Mouse (Mus musculus) MEL (cell line): ENCODE data around the gene Mbd6. TPM values are rescaled to one million over a fixed set of nuclear protein-coding genes. Genes with fewer than 3 reads are reported as not detected.

Experiments
- DNase-seq: peaks from one replicate; pipeline ENCODE4 v3.0.0; 2011; ENCODE audit warnings: low read depth, low spot score
- H3K27ac ChIP-seq: 2 replicates; pipeline ENCODE4 v1.5.1; 2012; ENCODE audit warnings: low read depth, mild to moderate bottlenecking, control low read depth, low read length, moderate library complexity; ENCODE audit not compliant: control insufficient read depth
- H3K27me3 ChIP-seq, 2 experiments: fragments of 150-350 bp in 1 of 2; sonication (generic) in 1 of 2; 2 replicates each; pipeline ENCODE4 v1.6.1; 2012; ENCODE audit warnings: low read length in 2 of 2, mild to moderate bottlenecking in 2 of 2, improper control_type of control experiment in 1 of 2, moderate library complexity in 1 of 2; ENCODE audit not compliant: insufficient read depth in 2 of 2, control insufficient read depth in 1 of 2
- H3K36me3 ChIP-seq, 2 experiments: 2 replicates each; pipeline ENCODE4 v1.6.1; 2012 to 2014; ENCODE audit warnings: low read length in 2 of 2, improper control_type of control experiment in 1 of 2, inconsistent platforms in 1 of 2, mild to moderate bottlenecking in 1 of 2; ENCODE audit not compliant: insufficient read depth in 2 of 2, control insufficient read depth in 1 of 2
- H3K4me1 ChIP-seq, 2 experiments: fragments of 150-350 bp in 1 of 2; sonication (generic) in 1 of 2; 2 replicates each; pipeline ENCODE4 v1.6.1; 2012; ENCODE audit warnings: low read length in 2 of 2, improper control_type of control experiment in 1 of 2, mild to moderate bottlenecking in 1 of 2; ENCODE audit not compliant: insufficient read depth in 2 of 2, control insufficient read depth in 1 of 2
- H3K4me3 ChIP-seq, 2 experiments: fragments of 150-350 bp in 1 of 2; sonication (generic) in 1 of 2; 2 replicates each; pipeline ENCODE4 v1.5.1; 2012; ENCODE audit warnings: low read depth in 2 of 2, low read length in 2 of 2, mild to moderate bottlenecking in 2 of 2, moderate library complexity in 2 of 2, control low read depth in 1 of 2, improper control_type of control experiment in 1 of 2; ENCODE audit not compliant: control insufficient read depth in 1 of 2, insufficient read depth in 1 of 2
- H3K79me2 ChIP-seq: 2 replicates; pipeline ENCODE4 v1.6.1; 2012; ENCODE audit warnings: mild to moderate bottlenecking, low read length, moderate library complexity; ENCODE audit not compliant: control insufficient read depth, poor library complexity, insufficient read depth
- H3K9ac ChIP-seq: 2 replicates; pipeline ENCODE4 v1.6.1; 2012; ENCODE audit warnings: low read depth, mild to moderate bottlenecking, control low read depth, low read length, moderate library complexity; ENCODE audit not compliant: control insufficient read depth, poor library complexity, severe bottlenecking
- H3K9me3 ChIP-seq: fragments of 150-350 bp; sonication (generic); replicated peaks from 2 replicates; pipeline ENCODE4 v1.6.1; 2012; ENCODE audit warnings: mild to moderate bottlenecking, low read length, improper control_type of control experiment, moderate library complexity; ENCODE audit not compliant: insufficient read depth
- BHLHE40 ChIP-seq: IDR thresholded peaks from 2 replicates; pipeline ENCODE4 v1.6.1; 2012; ENCODE audit warnings: low read depth, mild to moderate bottlenecking, inconsistent platforms, low read length, improper control_type of control experiment, borderline replicate concordance
- CHD1 ChIP-seq: IDR thresholded peaks from 2 replicates; pipeline ENCODE4 v1.6.1; 2012; ENCODE audit warnings: low read depth, mild to moderate bottlenecking, inconsistent platforms, low read length, improper control_type of control experiment
- CHD2 ChIP-seq: IDR thresholded peaks from 2 replicates; pipeline ENCODE4 v1.6.1; 2011; ENCODE audit warnings: low read length, improper control_type of control experiment
- CTCF ChIP-seq, 3 experiments: IDR thresholded peaks in 2 of 3; conservative IDR thresholded peaks in 1 of 3; 2 replicates each; pipeline ENCODE4 v1.5.1; 2011 to 2012; ENCODE audit warnings: low read length in 3 of 3, low read depth in 2 of 3, mild to moderate bottlenecking in 2 of 3, improper control_type of control experiment in 1 of 3, inconsistent platforms in 1 of 3, mixed read lengths in 1 of 3, moderate library complexity in 1 of 3; ENCODE audit not compliant: control insufficient read depth in 1 of 3, insufficient read depth in 1 of 3, poor library complexity in 1 of 3, severe bottlenecking in 1 of 3
- ELF1 ChIP-seq: IDR thresholded peaks from 2 replicates; pipeline ENCODE4 v1.6.1; 2014; ENCODE audit warnings: low read depth, mild to moderate bottlenecking, inconsistent platforms, low read length, improper control_type of control experiment, moderate library complexity
- EP300 ChIP-seq, 2 experiments: IDR thresholded peaks; 2 replicates each; pipeline ENCODE4 v1.6.1; 2011; ENCODE audit warnings: improper control_type of control experiment in 2 of 2, low read length in 2 of 2, low read depth in 1 of 2, mild to moderate bottlenecking in 1 of 2
- ETS1 ChIP-seq: IDR thresholded peaks from 2 replicates; pipeline ENCODE4 v1.6.1; 2012; ENCODE audit warnings: low read depth, mild to moderate bottlenecking, inconsistent platforms, low read length, improper control_type of control experiment, moderate library complexity
- GATA1 ChIP-seq: IDR thresholded peaks from 2 replicates; pipeline ENCODE4 v1.6.1; 2011; ENCODE audit warnings: low read depth, low read length, improper control_type of control experiment
- KAT2A ChIP-seq: conservative IDR thresholded peaks from 2 replicates; pipeline ENCODE4 v1.6.1; 2012; ENCODE audit warnings: low read depth, low read length, improper control_type of control experiment, inconsistent platforms
- MAX ChIP-seq: IDR thresholded peaks from 2 replicates; pipeline ENCODE4 v1.6.1; 2011; ENCODE audit warnings: low read length, improper control_type of control experiment
- MAZ ChIP-seq: IDR thresholded peaks from 2 replicates; pipeline ENCODE4 v1.6.1; 2012; ENCODE audit warnings: low read depth, mild to moderate bottlenecking, inconsistent platforms, low read length, improper control_type of control experiment
- MEF2A ChIP-seq: IDR thresholded peaks from 2 replicates; pipeline ENCODE4 v1.6.1; 2014; ENCODE audit warnings: low read depth, mild to moderate bottlenecking, inconsistent platforms, low read length, improper control_type of control experiment; ENCODE audit not compliant: poor library complexity, insufficient replicate concordance, severe bottlenecking; ENCODE audit errors: extremely low read depth
- MXI1 ChIP-seq: IDR thresholded peaks from 2 replicates; pipeline ENCODE4 v1.6.1; 2011; ENCODE audit warnings: mild to moderate bottlenecking, low read depth, low read length, improper control_type of control experiment
- MYB ChIP-seq: IDR thresholded peaks from 2 replicates; pipeline ENCODE4 v1.6.1; 2011; ENCODE audit warnings: mild to moderate bottlenecking, low read depth, low read length, improper control_type of control experiment
- MYC ChIP-seq: IDR thresholded peaks from 2 replicates; pipeline ENCODE4 v1.6.1; 2011; ENCODE audit warnings: low read depth, mild to moderate bottlenecking, low read length, improper control_type of control experiment, moderate library complexity
- NELFE ChIP-seq: IDR thresholded peaks from 2 replicates; pipeline ENCODE4 v1.6.1; 2011; ENCODE audit warnings: low read depth, low read length, improper control_type of control experiment
- NRF1 ChIP-seq: IDR thresholded peaks from 2 replicates; pipeline ENCODE4 v1.6.1; 2014; ENCODE audit warnings: low read depth, mild to moderate bottlenecking, inconsistent platforms, low read length, improper control_type of control experiment, moderate library complexity; ENCODE audit not compliant: poor library complexity, insufficient read depth, severe bottlenecking
- POLR2A ChIP-seq, 2 experiments: IDR thresholded peaks; 2 replicates each; pipeline ENCODE4 v1.6.1; 2011 to 2012; ENCODE audit warnings: low read length in 2 of 2, mild to moderate bottlenecking in 2 of 2, control low read depth in 1 of 2, improper control_type of control experiment in 1 of 2, low read depth in 1 of 2, moderate library complexity in 1 of 2; ENCODE audit not compliant: control insufficient read depth in 1 of 2, insufficient read depth in 1 of 2, poor library complexity in 1 of 2
- POLR2AphosphoS2 ChIP-seq: IDR thresholded peaks from 2 replicates; pipeline ENCODE4 v1.6.1; 2011; ENCODE audit warnings: low read length, improper control_type of control experiment
- POLR2AphosphoS5 ChIP-seq: IDR thresholded peaks from 2 replicates; pipeline ENCODE4 v1.6.1; 2012; ENCODE audit warnings: low read depth, borderline replicate concordance, mild to moderate bottlenecking, inconsistent platforms, low read length, moderate library complexity, mixed read lengths
- RAD21 ChIP-seq: IDR thresholded peaks from 2 replicates; pipeline ENCODE4 v1.6.1; 2011; ENCODE audit warnings: mild to moderate bottlenecking, low read depth, low read length, improper control_type of control experiment
- RCOR1 ChIP-seq: IDR thresholded peaks from 2 replicates; pipeline ENCODE4 v1.6.1; 2012; ENCODE audit warnings: low read depth, mild to moderate bottlenecking, inconsistent platforms, low read length, improper control_type of control experiment
- SIN3A ChIP-seq: IDR thresholded peaks from 2 replicates; pipeline ENCODE4 v1.6.1; 2012; ENCODE audit warnings: low read length, improper control_type of control experiment, inconsistent platforms
- SMC3 ChIP-seq: IDR thresholded peaks from 2 replicates; pipeline ENCODE4 v1.6.1; 2011; ENCODE audit warnings: low read depth, low read length, improper control_type of control experiment
- TAL1 ChIP-seq: IDR thresholded peaks from 2 replicates; pipeline ENCODE4 v1.6.1; 2012; ENCODE audit warnings: mild to moderate bottlenecking, inconsistent platforms, low read length, moderate library complexity, mixed read lengths
- TBP ChIP-seq: IDR thresholded peaks from 2 replicates; pipeline ENCODE4 v1.8.0; 2011; ENCODE audit warnings: low read depth, low read length, improper control_type of control experiment
- TCF12 ChIP-seq: IDR thresholded peaks from 2 replicates; pipeline ENCODE4 v1.6.1; 2014; ENCODE audit warnings: low read depth, mild to moderate bottlenecking, inconsistent platforms, low read length, improper control_type of control experiment, moderate library complexity
- UBTF ChIP-seq: IDR thresholded peaks from 2 replicates; pipeline ENCODE4 v1.6.1; 2012; ENCODE audit warnings: low read depth, mild to moderate bottlenecking, inconsistent platforms, low read length, improper control_type of control experiment, moderate library complexity, borderline replicate concordance; ENCODE audit not compliant: insufficient read depth
- USF1 ChIP-seq: IDR thresholded peaks from 2 replicates; pipeline ENCODE4 v1.6.1; 2014; ENCODE audit warnings: low read depth, mild to moderate bottlenecking, inconsistent platforms, low read length, improper control_type of control experiment, moderate library complexity
- ZC3H11A ChIP-seq: IDR thresholded peaks from 2 replicates; pipeline ENCODE4 v1.6.1; 2012; ENCODE audit warnings: low read depth, mild to moderate bottlenecking, inconsistent platforms, low read length, improper control_type of control experiment
- ZKSCAN1 ChIP-seq: IDR thresholded peaks from 2 replicates; pipeline ENCODE4 v1.6.1; 2012; ENCODE audit warnings: low read depth, mild to moderate bottlenecking, inconsistent platforms, low read length, improper control_type of control experiment, moderate library complexity
- ZMIZ1 ChIP-seq: IDR thresholded peaks from 2 replicates; pipeline ENCODE4 v1.6.1; 2012; ENCODE audit warnings: low read depth, mild to moderate bottlenecking, inconsistent platforms, low read length, improper control_type of control experiment, moderate library complexity
- ZNF384 ChIP-seq: IDR thresholded peaks from 2 replicates; pipeline ENCODE4 v1.6.1; 2012; ENCODE audit warnings: low read depth, mild to moderate bottlenecking, inconsistent platforms, low read length, improper control_type of control experiment
- polyA plus RNA-seq, 2 experiments: library from polyadenylated mRNA; stranded (reverse) in 1 of 2; unstranded in 1 of 2; fragments of >175 nt in 1 of 2; fragments of >200 nt in 1 of 2; gene quantifications; 2 replicates each; pipeline versions ENCODE4 v1.2.1 to v1.2.4; 2012; ENCODE audit warnings: low replicate concordance in 2 of 2, low read depth in 1 of 2; ENCODE audit not compliant: insufficient read length in 2 of 2, insufficient read depth in 1 of 2, missing spikeins in 1 of 2
- total RNA-seq: library from RNA; depleted of rRNA; stranded (reverse); fragments of 300-350 nt; gene quantifications from 2 replicates; pipeline ENCODE4 v1.2.3, GENCODE M21; 2012

Gene Mbd6
- total and polyA plus RNA-seq, 3 experiments, result 4.2 to 44.8 TPM; not detected in 1

- no peak for TF ChIP-seq CHD2
Measured at GRCm38 (mm10) chr10:127312356-127312676, 23.5 kb upstream of the Mbd6 start (continued).

DNA sequence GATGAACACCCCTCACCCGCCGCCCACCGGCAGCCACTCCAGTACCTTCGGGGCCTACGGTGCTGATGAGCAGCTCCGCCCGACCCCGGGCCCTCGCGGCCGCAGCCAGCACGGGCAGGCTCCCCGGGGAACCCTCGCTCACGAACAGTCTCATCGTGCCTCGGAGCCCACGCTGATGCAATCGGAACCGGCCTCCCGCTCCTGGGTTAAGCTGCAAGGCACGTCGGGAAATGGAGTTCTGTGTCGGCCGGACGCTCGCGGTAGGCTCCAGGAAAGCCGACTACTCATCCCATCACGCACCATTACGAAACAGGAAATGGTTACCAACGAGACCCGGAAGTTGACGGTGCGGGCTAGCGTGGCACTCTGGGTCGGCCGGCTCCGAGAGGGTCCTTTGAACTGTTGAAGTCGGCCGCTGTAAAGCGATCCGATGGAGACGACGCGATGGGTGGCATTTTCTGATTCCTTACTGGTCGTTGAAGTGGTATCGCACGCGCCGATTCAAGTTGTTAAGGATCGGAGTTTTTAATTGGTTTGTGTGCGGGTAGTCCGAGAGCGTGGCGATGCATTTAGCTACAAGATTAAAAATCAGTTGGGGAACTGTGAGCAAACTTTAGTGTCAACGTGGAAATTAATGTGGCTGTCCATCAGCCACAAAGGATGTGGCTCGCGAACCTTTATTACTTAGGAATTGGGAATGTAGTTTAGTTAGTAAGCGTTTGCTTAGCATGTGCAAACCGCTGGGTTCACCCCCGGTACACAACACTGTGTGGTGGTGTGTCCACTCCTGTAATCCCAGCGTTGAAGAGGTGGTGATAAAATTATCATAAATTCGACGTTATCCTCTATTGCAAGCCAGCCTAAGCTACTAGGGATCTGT, 22.9 kb upstream of the Mbd6 start, which contains the start of gene Mars:
TSS of gene Mars (minus strand) at position 311 of the 880 bp plus-strand sequence.
- peak within 1 kb of the TSS; percentile 76 to 80 for H3K4me3 ChIP-seq
- peaks cover 29% of the 10 kb centered on the region for H3K79me2 ChIP-seq
- no peaks in the 10 kb centered on the region for H3K27me3 ChIP-seq
- H3K27ac ChIP-seq, result peak within 1 kb of the TSS; percentile 75
- H3K4me1 ChIP-seq, result peaks cover 3 to 20% of the 10 kb centered on the region in 2 experiments; a peak in 3 of 4 replicates
- no peaks in the 10 kb centered on the region for H3K9me3 ChIP-seq
- peak within 1 kb of the TSS; percentile 95 for H3K9ac ChIP-seq
- DNase-seq, result peak; percentile 97
- peaks cover 10 to 18% of the 10 kb centered on the region in 2 experiments for H3K36me3 ChIP-seq
- peak in 1 of 2 experiments; percentile 41; a peak in 1 of 4 replicates for TF ChIP-seq EP300 (IDR thresholded peaks at IDR 0.05; ENCODE audit: low read depth in 1 of 2, low read length in 2 of 2)
- TF ChIP-seq NRF1, result peak; percentile 49; the same call in 1 of the 2 replicates
- TF ChIP-seq BHLHE40, result no peak
- peak; percentile 81 for TF ChIP-seq NELFE
- no peak for TF ChIP-seq UBTF
- TF ChIP-seq POLR2A (IDR thresholded peaks at IDR 0.05; ENCODE audit: control insufficient read depth in 1 of 2, insufficient read depth in 1 of 2, low read depth in 1 of 2, low read length in 2 of 2, poor library complexity in 1 of 2), result peak; percentile 51 to 86; a peak in 3 of 4 replicates
- TF ChIP-seq ZKSCAN1, result no peak
- TF ChIP-seq SMC3, result no peak
- TF ChIP-seq CHD1, result peak; percentile 29; the same call in 1 of the 2 replicates
- no peak for TF ChIP-seq ZC3H11A
- TF ChIP-seq ZMIZ1, result no peak
- peak; percentile 73; the same call in 1 of the 2 replicates for TF ChIP-seq POLR2AphosphoS2
- TF ChIP-seq TAL1, result no peak
- no peak; the same call in 1 of the 2 replicates for TF ChIP-seq GATA1
- TF ChIP-seq RCOR1, result 0 out of 2 replicates have a peak, but pooled peaks have one; percentile 17
- 0 out of 2 replicates have a peak, but pooled peaks have one; percentile 23 for TF ChIP-seq CHD2
- TF ChIP-seq POLR2AphosphoS5, result no peak
- peak; percentile 75 for TF ChIP-seq TCF12
- peak; percentile 93 for TF ChIP-seq MYC
- TF ChIP-seq ZNF384, result no peak
- TF ChIP-seq MAX, result peak; percentile 73
- no peak; the same call in 1 of the 2 replicates for TF ChIP-seq MYB
- TF ChIP-seq MAZ, result 0 out of 2 replicates have a peak, but pooled peaks have one; percentile 59
- TF ChIP-seq MEF2A, result no peak
- TF ChIP-seq KAT2A, result peak; percentile 95
- peak; percentile 93 for TF ChIP-seq ELF1
- TF ChIP-seq RAD21, result no peak
- TF ChIP-seq USF1, result peak; percentile 47; the same call in 1 of the 2 replicates
- TF ChIP-seq CTCF (IDR thresholded peaks at IDR 0.05 in 2 of 3, conservative IDR thresholded peaks at IDR 0.05 in 1 of 3; ENCODE audit: control insufficient read depth in 1 of 3, insufficient read depth in 1 of 3, low read depth in 2 of 3, low read length in 3 of 3, poor library complexity in 1 of 3, severe bottlenecking in 1 of 3), result no peak
- peak; percentile 97 for TF ChIP-seq SIN3A
- peak; percentile 95 for TF ChIP-seq MXI1
- TF ChIP-seq TBP, result peak; percentile 88
- no peak; the same call in 1 of the 2 replicates for TF ChIP-seq ETS1
